Mouse (Mus musculus) kidney, embryonic 15.5 days (tissue): ENCODE results near the gene Spon1. TPM values are rescaled to one million over a fixed set of nuclear protein-coding genes. Genes with fewer than 3 reads are reported as not detected.

ENCODE experiments used
- ATAC-seq: fragments of 200-750 bp; cut with Nextera tagmentation; replicated peaks from 2 replicates; pipeline ENCODE4 v1.8.0; 2017; ENCODE audit warnings: moderate TSS enrichment; ENCODE audit not compliant: low FRiP score
- H3K27ac ChIP-seq: fragments of 300-500 bp; sonication (generic); 2 replicates; pipeline ENCODE4 v1.5.1; 2015; ENCODE audit warnings: mild to moderate bottlenecking, inconsistent platforms
- H3K27me3 ChIP-seq: fragments of 300-500 bp; sonication (generic); 2 replicates; pipeline ENCODE4 v1.6.1; 2015; ENCODE audit warnings: inconsistent platforms
- H3K36me3 ChIP-seq: fragments of 300-500 bp; sonication (generic); 2 replicates; pipeline ENCODE4 v1.6.1; 2015; ENCODE audit warnings: inconsistent platforms
- H3K4me1 ChIP-seq: fragments of 300-500 bp; sonication (generic); 2 replicates; pipeline ENCODE4 v1.6.1; 2015; ENCODE audit warnings: inconsistent platforms
- H3K4me2 ChIP-seq: fragments of 300-500 bp; sonication (generic); 2 replicates; pipeline ENCODE4 v1.6.1; 2015; ENCODE audit warnings: moderate library complexity, mild to moderate bottlenecking, inconsistent platforms
- H3K4me3 ChIP-seq: fragments of 300-500 bp; sonication (generic); replicated peaks from 2 replicates; pipeline ENCODE4 v1.5.1; 2015; ENCODE audit warnings: mild to moderate bottlenecking, inconsistent platforms
- H3K9ac ChIP-seq: fragments of 300-500 bp; sonication (generic); 2 replicates; pipeline ENCODE4 v1.6.1; 2015; ENCODE audit warnings: mild to moderate bottlenecking, inconsistent platforms
- H3K9me3 ChIP-seq: fragments of 300-500 bp; sonication (generic); replicated peaks from 2 replicates; pipeline ENCODE4 v1.6.1; 2016; ENCODE audit warnings: inconsistent platforms
- WGBS: fragments of 180-500 bp; shearing (Covaris S2); methylation state at CpG from one replicate; pipeline ENCODE4 v1.1.7; 2015; ENCODE audit warnings: mixed read lengths; 5-methylcytosine and 5-hydroxymethylcytosine counted together
- polyA plus RNA-seq: library from polyadenylated mRNA; unstranded; fragments of >200 nt; fragmentation: Nextera tagmentation; extraction: Ambion mirVana; gene quantifications from 2 replicates; pipeline ENCODE4 v1.2.1, GENCODE M21; 2015

Gene Spon1
- polyA plus RNA-seq, 1 experiment from 2014 or later = 13.9 TPM

DNA sequence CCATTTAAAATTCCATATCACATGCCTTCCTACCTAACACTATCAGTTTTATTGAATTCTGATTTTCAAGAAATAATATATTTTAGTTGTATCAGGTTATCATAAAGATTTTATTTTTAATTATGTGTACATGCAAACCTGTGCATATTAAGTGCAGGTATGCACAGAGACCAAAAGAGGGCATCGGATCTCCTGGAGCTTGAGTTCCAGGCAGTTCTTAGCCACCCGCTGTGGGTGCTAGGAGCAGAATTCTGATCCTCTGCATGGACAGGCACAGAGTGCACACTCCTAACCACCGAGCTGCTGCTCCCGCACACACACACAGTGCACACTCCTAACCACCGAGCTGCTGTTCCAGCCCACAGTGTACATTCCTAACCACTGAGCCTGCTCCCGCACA lies 294.6 kb downstream of the Spon1 start:
- no peak overlapping the region for H3K27ac ChIP-seq
- H3K4me3 ChIP-seq = no peak overlapping the region
- H3K9ac ChIP-seq = no peak overlapping the region
- 90% methylated on average over 6 of the region's 6 CpGs for WGBS
- H3K4me1 ChIP-seq = peaks cover 9% of the 10 kb centered on the region
- no peak overlapping the region for H3K4me2 ChIP-seq
- ATAC-seq = no peak
- no peaks in the 10 kb centered on the region for H3K9me3 ChIP-seq
- no peaks in the 10 kb centered on the region for H3K27me3 ChIP-seq
- peaks cover 17% of the 10 kb centered on the region; the same call in 1 of the 2 replicates for H3K36me3 ChIP-seq

- Histone ChIP-seq H3K36me3 (0 out of 2 replicates have a peak, but pooled peaks cover 2% of the 10 kb centered on the region), H3K4me2 (no peak overlapping the region), H3K9me3 (no peaks in the 10 kb centered on the region), H3K27me3 (no peaks in the 10 kb centered on the region), H3K4me1 (peaks cover 25% of the 10 kb centered on the region), H3K9ac (no peak overlapping the region), H3K27ac (no peak overlapping the region), H3K4me3 (no peak overlapping the region)
- ATAC-seq = no peak
- WGBS = 81% methylated on average over 1 of the region's 1 CpGs
Observed at GRCm38 (mm10) chr7:114062451-114062850, 296.7 kb downstream of the Spon1 start.

- Histone ChIP-seq H3K27ac (no peak overlapping the region), H3K36me3 (no peaks in the 10 kb centered on the region), H3K4me1 (peaks cover 29% of the 10 kb centered on the region), H3K9ac (no peak overlapping the region), H3K27me3 (no peaks in the 10 kb centered on the region), H3K4me3 (no peak overlapping the region), H3K4me2 (no peak overlapping the region), H3K9me3 (no peaks in the 10 kb centered on the region)
- ATAC-seq = no peak
- WGBS = 65% methylated on average over 8 of the region's 8 CpGs
Observed at GRCm38 (mm10) chr7:114063534-114063933, 297.7 kb downstream of the Spon1 start.

GRCm38 (mm10) chr7:114063966-114064365 lies 298.2 kb downstream of the Spon1 start:
- ATAC-seq = no peak
- Histone ChIP-seq H3K27ac (no peak overlapping the region), H3K4me2 (no peak overlapping the region), H3K4me1 (peaks cover 32% of the 10 kb centered on the region), H3K27me3 (no peaks in the 10 kb centered on the region), H3K9ac (no peak overlapping the region), H3K4me3 (no peak overlapping the region), H3K36me3 (no peaks in the 10 kb centered on the region), H3K9me3 (no peaks in the 10 kb centered on the region)
- WGBS = 77% methylated on average over 6 of the region's 6 CpGs

DNA sequence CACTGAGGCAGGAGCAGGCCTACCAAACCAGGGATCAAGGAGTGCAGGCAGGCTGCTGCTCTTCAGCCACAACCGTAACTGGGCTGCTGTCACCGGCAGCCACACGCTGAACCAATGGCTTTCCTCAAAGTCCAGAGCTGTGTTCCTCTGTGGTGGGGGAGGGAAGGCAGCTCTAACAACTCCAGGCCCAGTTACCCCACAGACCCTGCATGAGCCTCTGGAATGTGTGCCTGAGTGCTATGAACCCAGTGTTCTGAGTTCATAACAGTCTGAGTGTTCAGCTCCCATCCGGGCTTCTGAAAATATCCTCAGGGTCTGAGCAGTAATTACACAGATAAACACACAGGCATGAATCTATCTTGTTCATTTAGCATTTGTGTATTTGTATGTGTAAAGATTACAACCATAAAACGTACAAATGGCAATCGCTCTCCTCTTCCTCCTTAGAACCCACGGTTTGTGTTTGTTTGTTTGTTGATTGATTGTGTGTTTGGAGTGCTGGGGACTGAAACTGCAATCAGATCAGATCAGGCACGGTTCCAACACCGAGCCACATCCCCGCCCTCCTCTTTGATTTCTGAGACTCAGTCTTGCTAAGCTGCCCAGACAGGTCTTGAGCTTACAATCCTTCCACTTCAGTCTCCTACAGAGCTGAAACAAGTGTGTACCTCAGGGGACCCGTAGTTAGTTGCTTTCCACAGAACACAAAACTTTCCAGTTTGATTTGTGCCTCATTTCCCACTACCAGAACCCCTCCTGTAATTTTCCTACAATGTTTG lies 299.8 kb downstream of the Spon1 start:
- peak; percentile 40; the same call in 1 of the 2 replicates for ATAC-seq
- H3K9ac ChIP-seq = no peak overlapping the region
- H3K4me1 ChIP-seq = peaks cover 34% of the 10 kb centered on the region
- no peak overlapping the region for H3K4me3 ChIP-seq
- H3K9me3 ChIP-seq = no peaks in the 10 kb centered on the region
- H3K27ac ChIP-seq = peak overlapping the region; percentile 75
- H3K27me3 ChIP-seq = no peaks in the 10 kb centered on the region
- WGBS = 36% methylated on average over 11 of the region's 11 CpGs
- no peak overlapping the region for H3K4me2 ChIP-seq
- no peaks in the 10 kb centered on the region for H3K36me3 ChIP-seq

GRCm38 (mm10) chr7:114066529-114067178 lies 300.9 kb downstream of the Spon1 start:
- Histone ChIP-seq H3K4me1 (peaks cover 43% of the 10 kb centered on the region), H3K27me3 (no peaks in the 10 kb centered on the region), H3K4me3 (peak overlapping the region; percentile 32), H3K36me3 (no peaks in the 10 kb centered on the region), H3K27ac (peak overlapping the region; percentile 75), H3K9me3 (no peaks in the 10 kb centered on the region), H3K4me2 (peak overlapping the region; percentile 61), H3K9ac (no peak overlapping the region)
- peak; percentile 79 for ATAC-seq
- 3% methylated on average over 14 of the region's 14 CpGs for WGBS

- 62% methylated on average over 11 of the region's 11 CpGs for WGBS
- no peak overlapping the region for H3K4me2 ChIP-seq
Observed at GRCm38 (mm10) chr7:114068956-114069533, 303.2 kb downstream of the Spon1 start.

GRCm38 (mm10) chr7:114069726-114070457 lies 304.1 kb downstream of the Spon1 start:
- Histone ChIP-seq H3K36me3 (no peaks in the 10 kb centered on the region), H3K9me3 (no peaks in the 10 kb centered on the region), H3K4me1 (peaks cover 57% of the 10 kb centered on the region), H3K27ac (no peak overlapping the region), H3K4me2 (no peak overlapping the region), H3K9ac (no peak overlapping the region), H3K4me3 (no peak overlapping the region), H3K27me3 (no peaks in the 10 kb centered on the region)
- ATAC-seq = no peak
- 75% methylated on average over 11 of the region's 11 CpGs for WGBS

More at GRCm38 (mm10) chr7:114068956-114069533, 303.2 kb downstream of the Spon1 start:
- Histone ChIP-seq H3K27ac (no peak overlapping the region), H3K9me3 (no peaks in the 10 kb centered on the region), H3K27me3 (no peaks in the 10 kb centered on the region), H3K9ac (no peak overlapping the region), H3K36me3 (no peaks in the 10 kb centered on the region), H3K4me1 (peaks cover 55% of the 10 kb centered on the region), H3K4me3 (no peak overlapping the region)
- ATAC-seq = no peak

DNA sequence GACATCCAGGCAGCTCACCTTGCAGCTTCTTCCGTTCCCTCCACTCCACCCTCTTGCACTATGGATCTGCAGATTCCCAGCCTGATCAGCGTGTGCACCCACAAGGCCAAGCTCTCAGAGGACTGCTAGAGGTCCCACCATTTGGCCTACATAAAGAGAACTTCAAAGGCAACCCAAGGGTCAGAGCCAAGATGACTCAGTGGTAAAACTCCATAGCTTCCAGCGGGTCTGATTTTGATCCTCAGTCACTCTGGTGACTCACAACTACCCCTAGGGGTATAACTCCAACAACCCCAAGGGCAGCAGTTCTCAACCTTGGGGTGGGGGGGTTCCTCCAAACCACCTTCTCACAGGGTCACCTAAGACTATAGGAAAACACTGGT lies 304.7 kb downstream of the Spon1 start:
- Histone ChIP-seq H3K4me1 (peaks cover 52% of the 10 kb centered on the region), H3K9me3 (no peaks in the 10 kb centered on the region), H3K36me3 (no peaks in the 10 kb centered on the region), H3K4me2 (no peak overlapping the region), H3K9ac (no peak overlapping the region), H3K27me3 (no peaks in the 10 kb centered on the region), H3K4me3 (no peak overlapping the region), H3K27ac (no peak overlapping the region)
- WGBS = 54% methylated on average over 3 of the region's 3 CpGs
- no peak for ATAC-seq

- Histone ChIP-seq H3K4me2 (peak overlapping the region; percentile 36; the same call in 1 of the 2 replicates), H3K36me3 (no peaks in the 10 kb centered on the region), H3K4me3 (no peak overlapping the region), H3K4me1 (peaks cover 42% of the 10 kb centered on the region), H3K9ac (no peak overlapping the region), H3K27me3 (no peaks in the 10 kb centered on the region), H3K9me3 (no peaks in the 10 kb centered on the region), H3K27ac (peak overlapping the region; percentile 83)
- 64% methylated on average over 5 of the region's 5 CpGs for WGBS
- ATAC-seq = no peak
Observed at GRCm38 (mm10) chr7:114071395-114071794, 305.6 kb downstream of the Spon1 start.

- Histone ChIP-seq H3K27ac (peak overlapping the region; percentile 83), H3K4me1 (peaks cover 36% of the 10 kb centered on the region), H3K4me3 (no peak overlapping the region), H3K27me3 (no peaks in the 10 kb centered on the region), H3K9ac (no peak overlapping the region), H3K9me3 (no peaks in the 10 kb centered on the region), H3K4me2 (peak overlapping the region; percentile 36), H3K36me3 (no peaks in the 10 kb centered on the region)
- 6% methylated on average over 13 of the region's 13 CpGs for WGBS
- ATAC-seq = peak; percentile 83
Observed at GRCm38 (mm10) chr7:114071851-114072616, 306.2 kb downstream of the Spon1 start.
